Comparison of ENCODE assay signal across 23 mouse cellular contexts in the genomic region with DNA sequence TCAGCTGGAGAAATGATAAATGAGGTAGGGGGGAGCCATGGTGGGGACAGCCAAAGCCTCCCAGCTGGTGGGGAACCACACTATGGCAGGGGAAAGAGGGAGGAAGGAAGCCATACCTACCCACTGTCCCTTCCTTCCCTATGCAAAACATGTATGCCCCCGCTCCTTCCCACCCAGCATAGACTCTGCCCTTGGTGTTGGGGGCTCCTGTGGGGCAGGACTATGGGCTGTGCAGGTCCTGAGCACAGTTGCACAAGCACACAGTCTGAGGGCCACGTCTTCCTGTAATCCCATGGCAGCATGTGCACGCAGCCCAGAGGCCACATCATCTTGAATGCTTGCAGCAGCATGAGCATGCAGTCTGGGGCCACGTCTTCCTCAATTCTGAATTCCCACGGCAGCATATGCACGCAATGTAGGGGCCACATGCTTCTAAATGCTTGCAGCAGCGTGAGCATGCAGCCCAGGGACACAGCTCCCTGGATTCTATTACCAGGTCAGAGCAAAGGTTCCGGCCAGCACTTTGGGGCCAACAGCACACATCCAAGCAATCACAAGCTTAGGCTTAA. TPM values are rescaled to one million over a fixed set of nuclear protein-coding genes. Genes with fewer than 3 reads are reported as not detected.
DNase-seq lines count a peak whose midpoint lies in the region; ATAC-seq and TF ChIP-seq lines count a peak whose summit lies in the region.
"Had no signal": no experiment of that assay in that cellular context is flagged by ENCODE, and none has a peak within 500 bp of the region (broad histone marks: within the 10 kb centered on the region; RNA-seq: fewer than 3 reads in every experiment).

No protein-coding gene starts in this region.

- H3K4me2 ChIP-seq in forebrain, embryonic 13.5 days = no peak overlapping the region
- H3K4me2 ChIP-seq in neural tube, embryonic 13.5 days = no peak overlapping the region
- H3K4me2 ChIP-seq in liver, embryonic 16.5 days (ENCODE audit: low read depth, low read length) = no peak overlapping the region
- H3K4me2 ChIP-seq: hindbrain, embryonic 12.5 days; kidney, embryonic 15.5 days had no signal

- DNase-seq in forebrain, embryonic 10.5 days (ENCODE audit: extremely low spot score, low spot score) = no peak
- DNase-seq in neural tube, embryonic 10.5 days (ENCODE audit: extremely low spot score, low spot score) = no peak
- DNase-seq in adrenal gland, postnatal 14 days = no peak
- DNase-seq in cerebellum, adult 11-12 months = no peak
- DNase-seq: adrenal gland, adult 2 months; cerebellum, adult 9-10 months; embryo, embryonic 11 days; lung, adult 2 months; right cerebral cortex, postnatal 4 days had no signal

- no peaks in the 10 kb centered on the region for H3K36me3 ChIP-seq in forebrain, embryonic 10.5 days (replicated peaks)
- no peaks in the 10 kb centered on the region for H3K36me3 ChIP-seq in forebrain, embryonic 13.5 days (ENCODE audit: poor library complexity, severe bottlenecking)
- no peaks in the 10 kb centered on the region for H3K36me3 ChIP-seq in neural tube, embryonic 13.5 days
- H3K36me3 ChIP-seq in liver, embryonic 16.5 days (ENCODE audit: control insufficient read depth, insufficient read depth) = no peaks in the 10 kb centered on the region
- H3K36me3 ChIP-seq in small intestine, adult 2 months (ENCODE audit: control insufficient read depth, insufficient read depth, low read length) = no peaks in the 10 kb centered on the region
- H3K36me3 ChIP-seq: hindbrain, embryonic 12.5 days; kidney, embryonic 15.5 days; limb, embryonic 10.5 days had no signal

- no peak for TF ChIP-seq CTCF in small intestine, adult 2 months (IDR thresholded peaks at IDR 0.05; ENCODE audit: extremely low read depth, insufficient read length, insufficient replicate concordance, low read depth, low read length)

- peaks cover 24% of the 10 kb centered on the region for H3K4me1 ChIP-seq in forebrain, embryonic 10.5 days
- no peaks in the 10 kb centered on the region for H3K4me1 ChIP-seq in forebrain, embryonic 13.5 days
- peaks cover 42% of the 10 kb centered on the region for H3K4me1 ChIP-seq in neural tube, embryonic 13.5 days (replicated peaks)
- peaks cover 23% of the 10 kb centered on the region for H3K4me1 ChIP-seq in liver, embryonic 16.5 days (ENCODE audit: control insufficient read depth, low read depth, low read length)
- H3K4me1 ChIP-seq in small intestine, adult 2 months (ENCODE audit: control insufficient read depth, insufficient read depth, insufficient read length, low read length) = peaks cover 2% of the 10 kb centered on the region; the same call in 1 of the 2 replicates

- no peak for ATAC-seq in forebrain, embryonic 13.5 days
- ATAC-seq in neural tube, embryonic 13.5 days (ENCODE audit: low read depth) = no peak
- ATAC-seq in liver, embryonic 16.5 days (ENCODE audit: low read depth) = no peak
- ATAC-seq: forebrain, embryonic 14.5 days had no signal

- peak overlapping the region; percentile 52; the same call in 1 of the 2 replicates for H3K27ac ChIP-seq in forebrain, embryonic 10.5 days
- no peak overlapping the region for H3K27ac ChIP-seq in forebrain, embryonic 13.5 days
- H3K27ac ChIP-seq in neural tube, embryonic 13.5 days (replicated peaks) = 0 out of 2 replicates have a peak overlapping the region, but pooled peaks have one; percentile 13
- H3K27ac ChIP-seq in liver, embryonic 16.5 days (ENCODE audit: low read length) = peak overlapping the region; percentile 74
- peak overlapping the region; percentile 39 for H3K27ac ChIP-seq in small intestine, adult 2 months (ENCODE audit: insufficient read depth, low read depth, low read length)
- H3K27ac ChIP-seq: hindbrain, embryonic 12.5 days; layer of hippocampus, adult 2 months had no signal

- no peak overlapping the region for H3K9ac ChIP-seq in forebrain, embryonic 13.5 days
- no peak overlapping the region for H3K9ac ChIP-seq in neural tube, embryonic 13.5 days
- H3K9ac ChIP-seq in liver, embryonic 16.5 days (ENCODE audit: low read depth, low read length) = no peak overlapping the region
- H3K9ac ChIP-seq: hindbrain, embryonic 12.5 days; kidney, embryonic 15.5 days had no signal

- H3K4me3 ChIP-seq in forebrain, embryonic 10.5 days = no peak overlapping the region
- H3K4me3 ChIP-seq in forebrain, embryonic 13.5 days = no peak overlapping the region
- no peak overlapping the region for H3K4me3 ChIP-seq in neural tube, embryonic 13.5 days
- H3K4me3 ChIP-seq in liver, embryonic 16.5 days (ENCODE audit: low read depth, low read length) = no peak overlapping the region
- H3K4me3 ChIP-seq in small intestine, adult 2 months (ENCODE audit: low read depth, low read length) = no peak overlapping the region
- H3K4me3 ChIP-seq: hindbrain, embryonic 12.5 days; kidney, embryonic 15.5 days; layer of hippocampus, adult 2 months; limb, embryonic 10.5 days had no signal

- H3K9me3 ChIP-seq in forebrain, embryonic 10.5 days = no peaks in the 10 kb centered on the region
- no peaks in the 10 kb centered on the region for H3K9me3 ChIP-seq in forebrain, embryonic 13.5 days (replicated peaks)
- H3K9me3 ChIP-seq in neural tube, embryonic 13.5 days = no peaks in the 10 kb centered on the region
- H3K9me3 ChIP-seq in liver, embryonic 16.5 days (replicated peaks; ENCODE audit: control insufficient read depth, low read length) = no peaks in the 10 kb centered on the region
- H3K9me3 ChIP-seq: hindbrain, embryonic 12.5 days; kidney, embryonic 15.5 days; limb, embryonic 10.5 days had no signal

- 94% methylated on average over 8 of the region's 8 CpGs for WGBS in forebrain, embryonic 10.5 days
- 88% methylated on average over 8 of the region's 8 CpGs for WGBS in forebrain, embryonic 13.5 days
- WGBS in neural tube, embryonic 13.5 days = 90% methylated on average over 8 of the region's 8 CpGs
- WGBS in liver, embryonic 16.5 days (ENCODE audit: insufficient replicate concordance) = 47% methylated on average over 8 of the region's 8 CpGs
- WGBS in small intestine, adult 2 months = 81% methylated on average over 8 of the region's 8 CpGs

- TF ChIP-seq POLR2A in small intestine, adult 2 months (IDR thresholded peaks at IDR 0.05; ENCODE audit: low read depth, low read length) = no peak

- H3K27me3 ChIP-seq in forebrain, embryonic 10.5 days (ENCODE audit: poor library complexity, severe bottlenecking) = no peaks in the 10 kb centered on the region
- no peaks in the 10 kb centered on the region for H3K27me3 ChIP-seq in forebrain, embryonic 13.5 days
- H3K27me3 ChIP-seq in neural tube, embryonic 13.5 days = no peaks in the 10 kb centered on the region
- H3K27me3 ChIP-seq in liver, embryonic 16.5 days (ENCODE audit: control insufficient read depth, insufficient read depth, low read depth, low read length) = no peaks in the 10 kb centered on the region
- no peaks in the 10 kb centered on the region for H3K27me3 ChIP-seq in small intestine, adult 2 months (ENCODE audit: control insufficient read depth, insufficient read depth, low read length)
- H3K27me3 ChIP-seq: hindbrain, embryonic 12.5 days; kidney, embryonic 15.5 days had no signal

RNA-seq across cellular contexts. Expression of gene C130050O18Rik, which starts 1.3 kb away (rescaled TPM):
- 0.15 and 0.34 TPM in 2 replicates for polyA plus RNA-seq in forebrain, embryonic 10.5 days (2016; fragmentation: Nextera tagmentation; extraction: Ambion mirVana)
- 0.11 and 0.18 TPM in 2 replicates for polyA plus RNA-seq in forebrain, embryonic 13.5 days (2015; fragmentation: Nextera tagmentation; extraction: Ambion mirVana)
- 0.38 and 0.39 TPM in 2 replicates for polyA plus RNA-seq in neural tube, embryonic 13.5 days (2015; fragmentation: Nextera tagmentation; extraction: Ambion mirVana)
- 1.2 and 1.6 TPM in 2 replicates for polyA plus RNA-seq in liver, embryonic 16.5 days (2015; fragmentation: Nextera tagmentation; extraction: Ambion mirVana)
- 3.0 and 3.5 TPM in 2 replicates for polyA plus RNA-seq in small intestine, adult 2 months (2012; rRNA removed)
- total RNA-seq in adrenal gland, postnatal 14 days (2021) = 0.30 TPM in 2 replicates
- total RNA-seq: megakaryocyte-erythroid progenitor cell, adult 5-6 weeks had no signal

RNA-seq across cellular contexts. Expression of gene Gper1, which starts 19.2 kb away (rescaled TPM):
- polyA plus RNA-seq in forebrain, embryonic 10.5 days (2016; fragmentation: Nextera tagmentation; extraction: Ambion mirVana) = 0.44 and 0.50 TPM in 2 replicates
- 5.3 and 5.9 TPM in 2 replicates for polyA plus RNA-seq in forebrain, embryonic 13.5 days (2015; fragmentation: Nextera tagmentation; extraction: Ambion mirVana)
- 8.5 and 9.9 TPM in 2 replicates for polyA plus RNA-seq in neural tube, embryonic 13.5 days (2015; fragmentation: Nextera tagmentation; extraction: Ambion mirVana)
- polyA plus RNA-seq in liver, embryonic 16.5 days (2015; fragmentation: Nextera tagmentation; extraction: Ambion mirVana) = 0.07 and 0.15 TPM in 2 replicates
- 1.8 and 2.1 TPM in 2 replicates for polyA plus RNA-seq in small intestine, adult 2 months (2012; rRNA removed)
- total RNA-seq in adrenal gland, postnatal 14 days (2021) = 4.6 and 6.3 TPM in 2 replicates
- total RNA-seq: megakaryocyte-erythroid progenitor cell, adult 5-6 weeks had no signal

RNA-seq across cellular contexts. Expression of gene Gpr146, which starts 26.3 kb away (rescaled TPM):
- 1.6 and 1.8 TPM in 2 replicates for polyA plus RNA-seq in forebrain, embryonic 10.5 days (2016; fragmentation: Nextera tagmentation; extraction: Ambion mirVana)
- polyA plus RNA-seq in forebrain, embryonic 13.5 days (2015; fragmentation: Nextera tagmentation; extraction: Ambion mirVana) = 0.93 and 0.97 TPM in 2 replicates
- 1.8 and 1.9 TPM in 2 replicates for polyA plus RNA-seq in neural tube, embryonic 13.5 days (2015; fragmentation: Nextera tagmentation; extraction: Ambion mirVana)
- 20.6 and 24.1 TPM in 2 replicates for polyA plus RNA-seq in liver, embryonic 16.5 days (2015; fragmentation: Nextera tagmentation; extraction: Ambion mirVana)
- 4.0 and 6.8 TPM in 2 replicates for polyA plus RNA-seq in small intestine, adult 2 months (2012; rRNA removed)
- total RNA-seq in adrenal gland, postnatal 14 days (2021) = 12.1 and 14.8 TPM in 2 replicates

RNA-seq across cellular contexts. Expression of gene Cyp2w1, which starts 51.4 kb away (rescaled TPM):
- not detected in 2 replicates for polyA plus RNA-seq in forebrain, embryonic 10.5 days (2016; fragmentation: Nextera tagmentation; extraction: Ambion mirVana)
- not detected in 2 replicates for polyA plus RNA-seq in forebrain, embryonic 13.5 days (2015; fragmentation: Nextera tagmentation; extraction: Ambion mirVana)
- not detected in 2 replicates for polyA plus RNA-seq in neural tube, embryonic 13.5 days (2015; fragmentation: Nextera tagmentation; extraction: Ambion mirVana)
- polyA plus RNA-seq in liver, embryonic 16.5 days (2015; fragmentation: Nextera tagmentation; extraction: Ambion mirVana) = 0.42 TPM in 1 of 2 replicates, not detected in the other
- polyA plus RNA-seq in small intestine, adult 2 months (2012; rRNA removed) = 0.32 and 2.0 TPM in 2 replicates
- total RNA-seq in adrenal gland, postnatal 14 days (2021) = not detected in 2 replicates
- total RNA-seq: adrenal gland, adult 2 months; layer of hippocampus, adult 2 months; megakaryocyte-erythroid progenitor cell, adult 5-6 weeks; MEL had no signal
- polyA plus RNA-seq: adrenal gland, adult 2 months; forebrain, embryonic 14.5 days; gonadal fat pad, adult 2 months; heart, embryonic 16.5 days; limb, embryonic 10.5 days; neural tube, embryonic 14.5 days had no signal

RNA-seq across cellular contexts. Expression of gene Cox19, which starts 52.6 kb away (rescaled TPM):
- 119 and 120 TPM in 2 replicates for polyA plus RNA-seq in forebrain, embryonic 10.5 days (2016; fragmentation: Nextera tagmentation; extraction: Ambion mirVana)
- 111 and 117 TPM in 2 replicates for polyA plus RNA-seq in forebrain, embryonic 13.5 days (2015; fragmentation: Nextera tagmentation; extraction: Ambion mirVana)
- 113 and 120 TPM in 2 replicates for polyA plus RNA-seq in neural tube, embryonic 13.5 days (2015; fragmentation: Nextera tagmentation; extraction: Ambion mirVana)
- 42.2 and 48.1 TPM in 2 replicates for polyA plus RNA-seq in liver, embryonic 16.5 days (2015; fragmentation: Nextera tagmentation; extraction: Ambion mirVana)
- polyA plus RNA-seq in small intestine, adult 2 months (2012; rRNA removed) = 58.8 and 104 TPM in 2 replicates
- total RNA-seq in adrenal gland, postnatal 14 days (2021) = 68.3 and 74.0 TPM in 2 replicates
